Mouse (Mus musculus) left cerebral cortex, postnatal 36 days (tissue): ENCODE measurements around the gene Abcb1a. TPM values are rescaled to one million over a fixed set of nuclear protein-coding genes. Genes with fewer than 3 reads are reported as not detected.
"Not testable (repeated sequence)": the region's sequence is repeated elsewhere in the genome, so short reads cannot be mapped to it uniquely, and the experiment has no call there.

Experiments
- DNase-seq, 2 experiments: peaks; one replicate each; pipeline ENCODE4 v3.0.0; 2021 to 2022; ENCODE audit warnings: low spot score in 2 of 2, mixed read lengths in 1 of 2
- intact Hi-C: fragments of 180-260 bp; cut with DNase I; formaldehyde crosslinking; loops from one replicate; pipeline ENCODE4 v1.15.1; 2025
- total RNA-seq, 2 experiments: library from RNA; stranded (reverse); gene quantifications; 2 replicates each; pipeline ENCODE4 v1.2.3; 2021

The Abcb1a gene
- total RNA-seq, 2 experiments from 2014 or later = 19.4 to 21.5 TPM

DNA sequence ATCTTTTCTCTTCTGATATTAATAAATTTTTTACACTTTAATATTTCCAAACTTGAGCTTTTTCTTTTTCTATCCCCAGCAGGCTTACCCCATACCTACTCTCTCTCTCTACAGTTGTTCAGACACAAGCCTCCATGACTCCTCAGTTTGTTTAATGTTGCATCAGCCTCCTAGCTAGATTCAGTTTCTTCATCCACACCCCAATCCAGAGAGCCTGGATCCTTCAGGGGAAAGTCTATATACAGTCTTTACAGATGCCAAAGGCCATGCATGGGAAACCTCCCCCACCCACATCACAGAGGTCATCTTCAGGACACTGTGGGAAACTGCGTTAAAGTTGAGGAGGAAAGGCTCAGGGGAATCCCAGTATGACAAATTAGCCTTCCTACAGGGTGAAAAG lies 62.3 kb downstream of the Abcb1a start:
- intact Hi-C loops = no loop called here
- no peak for DNase-seq

DNA sequence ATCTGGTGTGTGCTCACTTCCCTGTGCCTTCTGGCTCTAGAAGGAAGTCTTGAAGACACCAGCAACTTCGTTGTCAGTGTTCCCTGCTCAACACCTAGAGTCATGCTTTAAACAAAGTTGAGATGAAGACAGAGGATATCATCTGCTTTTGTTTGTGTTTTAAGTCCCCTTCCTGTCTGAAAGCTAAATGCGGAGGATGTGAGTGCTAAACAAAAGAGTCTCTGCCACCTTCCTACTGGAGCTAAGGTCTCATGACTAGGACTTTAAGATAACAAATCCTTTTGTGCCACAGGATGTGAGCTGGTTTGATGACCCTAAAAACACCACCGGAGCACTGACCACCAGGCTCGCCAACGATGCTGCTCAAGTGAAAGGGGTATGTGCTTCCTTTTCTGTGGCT lies 63.0 kb downstream of the Abcb1a start:
- intact Hi-C loops = no loop called here
- no peak for DNase-seq

- intact Hi-C loops = no loop called here
Observed at GRCm38 (mm10) chr5:8727760-8728159, 67.9 kb downstream of the Abcb1a start.

DNA sequence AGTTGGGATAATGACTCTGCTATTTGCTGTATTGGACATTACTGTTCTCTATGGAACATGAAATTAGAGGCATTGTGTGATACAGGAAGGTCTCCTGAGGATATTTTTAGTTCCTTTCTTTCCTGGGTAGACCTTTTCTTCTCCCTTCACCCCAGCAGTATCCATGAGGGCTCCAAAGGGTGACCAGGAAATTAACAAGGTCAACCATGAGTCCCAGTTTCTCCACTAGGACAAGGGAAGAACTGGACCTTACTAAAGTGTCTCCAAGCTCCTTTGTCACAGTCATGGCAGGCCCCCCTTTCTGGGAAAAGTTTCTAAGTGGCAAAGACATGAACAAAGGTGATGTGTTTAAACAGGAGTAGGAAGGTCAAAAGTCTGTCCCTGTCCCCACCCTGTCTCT lies 72.8 kb downstream of the Abcb1a start:
- no peak for DNase-seq
- intact Hi-C loops = no loop called here

More at GRCm38 (mm10) chr5:8727760-8728159, 67.9 kb downstream of the Abcb1a start:
- DNase-seq = no peak

DNA sequence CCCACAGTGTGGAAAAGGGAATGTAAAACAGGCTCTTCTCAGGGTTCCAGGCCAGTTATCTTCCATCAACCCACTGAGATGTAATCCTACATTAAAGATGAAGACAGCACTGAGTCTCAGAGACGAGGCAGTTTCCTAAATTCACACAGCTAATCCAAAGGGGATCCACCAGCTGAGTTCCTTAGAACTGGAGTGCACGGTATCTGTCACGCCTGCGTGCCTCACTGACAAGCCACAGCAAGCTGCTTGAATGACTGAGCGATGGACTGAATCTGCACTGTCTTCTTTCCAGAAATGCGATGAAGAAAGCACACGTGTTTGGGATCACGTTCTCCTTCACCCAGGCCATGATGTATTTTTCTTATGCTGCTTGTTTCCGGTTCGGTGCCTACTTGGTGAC lies 73.4 kb downstream of the Abcb1a start:
- DNase-seq, intact Hi-C loops: not testable (repeated sequence)

GRCm38 (mm10) chr5:8736389-8736788 lies 76.5 kb downstream of the Abcb1a start:
- DNase-seq = no peak

GRCm38 (mm10) chr5:8737062-8737461 lies 77.2 kb downstream of the Abcb1a start:
- no peak for DNase-seq
- intact Hi-C loops = no loop called here

More at GRCm38 (mm10) chr5:8736389-8736788, 76.5 kb downstream of the Abcb1a start:
- intact Hi-C loops = no loop called here

DNA sequence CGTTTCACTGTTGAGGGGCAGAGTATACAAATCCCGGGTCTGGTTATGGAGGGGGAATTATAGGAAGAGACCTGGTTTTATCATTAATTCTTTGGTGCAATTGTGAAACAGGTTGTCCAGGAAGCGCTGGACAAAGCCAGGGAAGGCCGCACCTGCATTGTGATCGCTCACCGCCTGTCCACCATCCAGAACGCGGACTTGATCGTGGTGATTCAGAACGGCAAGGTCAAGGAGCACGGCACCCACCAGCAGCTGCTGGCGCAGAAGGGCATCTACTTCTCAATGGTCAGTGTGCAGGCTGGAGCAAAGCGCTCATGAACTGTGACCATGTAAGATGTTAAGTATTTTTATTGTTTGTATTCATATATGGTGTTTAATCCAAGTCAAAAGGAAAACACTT lies 87.4 kb downstream of the Abcb1a start:
- intact Hi-C loops, DNase-seq: not testable (repeated sequence)

- DNase-seq = no peak
- intact Hi-C loops = no loop called here
Observed at GRCm38 (mm10) chr5:8772866-8773265, 113.0 kb downstream of the Abcb1a start.

GRCm38 (mm10) chr5:8778311-8778710 lies 118.4 kb downstream of the Abcb1a start:
- intact Hi-C loops = no loop called here
- DNase-seq = no peak

DNA sequence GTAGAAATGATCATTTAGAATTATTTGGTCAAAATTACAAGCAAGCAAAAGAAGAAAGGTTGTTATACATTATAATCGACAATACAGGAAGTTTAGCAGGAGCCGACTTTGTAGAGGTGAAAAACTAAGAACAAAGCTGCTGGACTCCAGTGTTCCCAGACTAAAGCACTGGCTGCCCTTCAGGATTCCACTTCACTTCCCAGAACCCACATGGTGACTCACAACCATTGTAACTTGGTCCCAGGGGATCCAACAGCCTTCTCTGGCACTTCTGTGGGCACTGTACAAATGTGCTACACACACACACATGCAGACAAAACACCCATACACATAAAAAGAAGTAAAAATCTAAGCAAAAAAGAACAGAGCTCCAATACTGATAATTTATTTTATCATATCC lies 118.9 kb downstream of the Abcb1a start:
- no peak for DNase-seq
- intact Hi-C loops = no loop called here

GRCm38 (mm10) chr5:8792281-8792680 lies 132.4 kb downstream of the Abcb1a start:
- DNase-seq = no peak
- intact Hi-C loops = no loop called here

Other genes starting within 250 kb of the Abcb1a start
- gene Dbf4, start 237.4 kb upstream of the Abcb1a start, total RNA-seq = 1 to 10 TPM; 2.9 to 3.5 TPM
- gene Slc25a40, start 237.2 kb upstream of the Abcb1a start, total RNA-seq = 10 to 100 TPM; 10.1 to 15.3 TPM
- gene Rundc3b, start 37.1 kb upstream of the Abcb1a start, total RNA-seq = 10 to 100 TPM; 32.3 to 33.0 TPM
- gene Abcb1b, start 138.1 kb downstream of the Abcb1a start, total RNA-seq = 1 to 10 TPM; 3.3 TPM
- 1 to 10 TPM; 3.5 to 5.7 TPM for gene Abcb4, start 233.6 kb downstream of the Abcb1a start, total RNA-seq